Mouse (Mus musculus) liver, embryonic 11.5 days (tissue): Measurements from ENCODE around the gene Nfib. TPM values are rescaled to one million over a fixed set of nuclear protein-coding genes. Genes with fewer than 3 reads are reported as not detected.

Experiments
- ATAC-seq: fragments of 200-750 bp; cut with Nextera tagmentation; replicated peaks from 2 replicates; pipeline ENCODE4 v1.8.0; 2017; ENCODE audit warnings: moderate number of reproducible peaks, mild to moderate bottlenecking, moderate TSS enrichment, moderate library complexity; ENCODE audit not compliant: low FRiP score
- DNase-seq: peaks from one replicate; pipeline ENCODE4 v3.0.0-alpha.2; 2017; ENCODE audit warnings: low spot score
- H3K27ac ChIP-seq: fragments of 300-500 bp; sonication (generic); 2 replicates; pipeline ENCODE4 v1.5.1; 2014; ENCODE audit warnings: mild to moderate bottlenecking, low read depth, low read length, control low read depth
- H3K27me3 ChIP-seq: fragments of 300-500 bp; sonication (generic); replicated peaks from 2 replicates; pipeline ENCODE4 v1.6.1; 2014; ENCODE audit warnings: low read length, mixed read lengths; ENCODE audit not compliant: control insufficient read depth, insufficient read depth
- H3K36me3 ChIP-seq: fragments of 300-500 bp; sonication (generic); 2 replicates; pipeline ENCODE4 v1.6.1; 2014; ENCODE audit warnings: mild to moderate bottlenecking, low read length, moderate library complexity, mixed read lengths; ENCODE audit not compliant: control insufficient read depth, insufficient read depth
- H3K4me1 ChIP-seq: fragments of 300-500 bp; sonication (generic); replicated peaks from 2 replicates; pipeline ENCODE4 v1.6.1; 2014; ENCODE audit warnings: low read length, mixed read lengths; ENCODE audit not compliant: control insufficient read depth, insufficient read depth
- H3K4me2 ChIP-seq: fragments of 300-500 bp; sonication (generic); 2 replicates; pipeline ENCODE4 v1.6.1; 2014; ENCODE audit warnings: mild to moderate bottlenecking, control low read depth, moderate library complexity
- H3K4me3 ChIP-seq: fragments of 300-500 bp; sonication (generic); 2 replicates; pipeline ENCODE4 v1.5.1; 2014; ENCODE audit warnings: low read depth, low read length, control low read depth
- H3K9ac ChIP-seq: fragments of 300-500 bp; sonication (generic); 2 replicates; pipeline ENCODE4 v1.6.1; 2014; ENCODE audit warnings: low read depth, low read length, control low read depth
- H3K9me3 ChIP-seq: fragments of 300-500 bp; sonication (generic); 2 replicates; pipeline ENCODE4 v1.6.1; 2016; ENCODE audit warnings: low read length, inconsistent platforms, mixed read lengths; ENCODE audit not compliant: control insufficient read depth
- WGBS: fragments of 180-500 bp; shearing (Covaris S2); extraction: QIAGEN DNeasy Blood & Tissue Kit; methylation state at CpG from one replicate; pipeline ENCODE4 v1.1.7; 2014; 5-methylcytosine and 5-hydroxymethylcytosine counted together
- polyA plus RNA-seq: library from polyadenylated mRNA; unstranded; fragments of >200 nt; fragmentation: Nextera tagmentation; extraction: Ambion mirVana; gene quantifications from 2 replicates; pipeline ENCODE4 v1.2.1, GENCODE M21; 2014

Gene Nfib
- polyA plus RNA-seq, 1 experiment from 2014 or later: 26.9 TPM

GRCm38 (mm10) chr4:82514373-82514772 lies 191.2 kb downstream of the Nfib start:
- H3K4me2 ChIP-seq: no peak overlapping the region
- no peak overlapping the region for H3K27ac ChIP-seq
- no peak for ATAC-seq

GRCm38 (mm10) chr4:82513426-82513750 lies 192.2 kb downstream of the Nfib start:
- 0 out of 2 replicates have a peak overlapping the region, but pooled peaks have one; percentile 1 for H3K27ac ChIP-seq
- WGBS: 2% methylated on average over 14 of the region's 14 CpGs

More at GRCm38 (mm10) chr4:82514373-82514772, 191.2 kb downstream of the Nfib start:
- no peaks in the 10 kb centered on the region for H3K9me3 ChIP-seq
- H3K4me1 ChIP-seq: no peaks in the 10 kb centered on the region
- WGBS: 58% methylated on average over 1 of the region's 1 CpGs
- no peak overlapping the region for H3K4me3 ChIP-seq
- DNase-seq: no peak
- H3K27me3 ChIP-seq: peaks cover 10% of the 10 kb centered on the region
- no peaks in the 10 kb centered on the region for H3K36me3 ChIP-seq
- H3K9ac ChIP-seq: no peak overlapping the region

GRCm38 (mm10) chr4:82512743-82513425 lies 192.7 kb downstream of the Nfib start:
- no peaks in the 10 kb centered on the region for H3K36me3 ChIP-seq
- no peaks in the 10 kb centered on the region for H3K4me1 ChIP-seq
- WGBS: 1% methylated on average over 43 of the region's 63 CpGs
- peaks cover 18% of the 10 kb centered on the region for H3K27me3 ChIP-seq
- H3K9ac ChIP-seq: peak overlapping the region; percentile 77
- DNase-seq (peak; percentile 92), ATAC-seq (peak; percentile 98)
- H3K4me3 ChIP-seq: peak overlapping the region; percentile 51
- peak overlapping the region; percentile 70 for H3K27ac ChIP-seq
- no peaks in the 10 kb centered on the region for H3K9me3 ChIP-seq
- H3K4me2 ChIP-seq: peak overlapping the region; percentile 93

More at GRCm38 (mm10) chr4:82513426-82513750, 192.2 kb downstream of the Nfib start:
- Histone ChIP-seq H3K4me1 (no peaks in the 10 kb centered on the region), H3K4me3 (peak overlapping the region; percentile 51), H3K27me3 (peaks cover 13% of the 10 kb centered on the region), H3K36me3 (no peaks in the 10 kb centered on the region), H3K4me2 (peak overlapping the region; percentile 93), H3K9ac (peak overlapping the region; percentile 49), H3K9me3 (no peaks in the 10 kb centered on the region)
- no peak for DNase-seq
- ATAC-seq: peak; percentile 59; the same call in 1 of the 2 replicates

GRCm38 (mm10) chr4:82512335-82512734 lies 193.2 kb downstream of the Nfib start:
- no peaks in the 10 kb centered on the region for H3K9me3 ChIP-seq
- H3K27ac ChIP-seq: peak overlapping the region; percentile 70
- ATAC-seq: no peak
- peak overlapping the region; percentile 93 for H3K4me2 ChIP-seq
- peaks cover 24% of the 10 kb centered on the region for H3K27me3 ChIP-seq
- no peaks in the 10 kb centered on the region for H3K36me3 ChIP-seq
- peak overlapping the region; percentile 51 for H3K4me3 ChIP-seq
- DNase-seq: no peak
- no peaks in the 10 kb centered on the region for H3K4me1 ChIP-seq
- 2% methylated on average over 13 of the region's 13 CpGs for WGBS
- H3K9ac ChIP-seq: peak overlapping the region; percentile 77

- no peaks in the 10 kb centered on the region for H3K9me3 ChIP-seq
- no peaks in the 10 kb centered on the region for H3K4me1 ChIP-seq
- ATAC-seq (no peak), DNase-seq (no peak)
- H3K4me3 ChIP-seq: peak overlapping the region; percentile 8; the same call in 1 of the 2 replicates
- 3% methylated on average over 8 of the region's 8 CpGs for WGBS
- no peak overlapping the region; the same call in 1 of the 2 replicates for H3K9ac ChIP-seq
- peaks cover 31% of the 10 kb centered on the region for H3K27me3 ChIP-seq
- H3K4me2 ChIP-seq: peak overlapping the region; percentile 93
- H3K36me3 ChIP-seq: no peaks in the 10 kb centered on the region
- H3K27ac ChIP-seq: peak overlapping the region; percentile 29; the same call in 1 of the 2 replicates
Measured at GRCm38 (mm10) chr4:82511524-82511923, 194.0 kb downstream of the Nfib start.

GRCm38 (mm10) chr4:82511001-82511513 lies 194.5 kb downstream of the Nfib start:
- H3K4me3 ChIP-seq: peak overlapping the region; percentile 8; the same call in 1 of the 2 replicates
- H3K27me3 ChIP-seq: peaks cover 35% of the 10 kb centered on the region
- no peak for DNase-seq
- no peak overlapping the region; the same call in 1 of the 2 replicates for H3K9ac ChIP-seq
- no peaks in the 10 kb centered on the region for H3K36me3 ChIP-seq
- H3K27ac ChIP-seq: peak overlapping the region; percentile 29; the same call in 1 of the 2 replicates
- peak overlapping the region; percentile 93 for H3K4me2 ChIP-seq
- WGBS: 15% methylated on average over 16 of the region's 16 CpGs
- no peak for ATAC-seq
- no peaks in the 10 kb centered on the region for H3K9me3 ChIP-seq
- H3K4me1 ChIP-seq: 0 out of 2 replicates have a peak, but pooled peaks cover 2% of the 10 kb centered on the region

GRCm38 (mm10) chr4:82509771-82510170 lies 195.8 kb downstream of the Nfib start:
- no peak for ATAC-seq
- 0 out of 2 replicates have a peak, but pooled peaks cover 2% of the 10 kb centered on the region for H3K4me1 ChIP-seq
- H3K27me3 ChIP-seq: peaks cover 47% of the 10 kb centered on the region
- peak overlapping the region; percentile 70 for H3K4me2 ChIP-seq
- H3K9ac ChIP-seq: no peak overlapping the region
- peak overlapping the region; percentile 45 for H3K27ac ChIP-seq
- no peaks in the 10 kb centered on the region for H3K9me3 ChIP-seq
- DNase-seq: no peak
- no peak overlapping the region for H3K4me3 ChIP-seq
- WGBS: 41% methylated on average over 4 of the region's 4 CpGs
- H3K36me3 ChIP-seq: no peaks in the 10 kb centered on the region

GRCm38 (mm10) chr4:82509166-82509767 lies 196.3 kb downstream of the Nfib start:
- Histone ChIP-seq H3K4me3 (no peak overlapping the region), H3K27ac (peak overlapping the region; percentile 45), H3K4me2 (peak overlapping the region; percentile 70), H3K36me3 (no peaks in the 10 kb centered on the region), H3K9me3 (no peaks in the 10 kb centered on the region), H3K4me1 (0 out of 2 replicates have a peak, but pooled peaks cover 2% of the 10 kb centered on the region), H3K9ac (no peak overlapping the region), H3K27me3 (peaks cover 52% of the 10 kb centered on the region)
- ATAC-seq (no peak), DNase-seq (no peak)
- WGBS: 55% methylated on average over 2 of the region's 2 CpGs
